17 mouse cellular contexts compared by ENCODE assay signal in the genomic region with DNA sequence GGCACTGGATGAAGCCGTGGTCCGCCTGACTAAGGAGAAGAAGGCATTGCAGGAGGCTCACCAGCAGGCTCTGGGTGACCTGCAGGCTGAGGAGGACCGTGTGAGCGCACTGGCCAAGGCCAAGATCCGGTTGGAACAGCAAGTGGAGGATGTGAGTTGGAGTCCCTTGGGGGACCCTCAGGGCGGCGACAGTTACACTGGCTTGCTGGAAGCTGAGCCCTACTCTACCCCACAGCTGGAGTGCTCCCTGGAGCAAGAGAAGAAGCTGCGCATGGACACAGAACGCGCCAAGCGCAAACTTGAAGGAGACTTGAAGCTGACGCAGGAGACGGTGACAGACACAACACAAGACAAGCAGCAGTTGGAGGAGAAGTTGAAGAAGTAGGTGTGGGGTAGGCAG. TPM values are rescaled to one million over a fixed set of nuclear protein-coding genes. Genes with fewer than 3 reads are reported as not detected.
DNase-seq lines count a peak whose midpoint lies in the region; ATAC-seq and TF ChIP-seq lines count a peak whose summit lies in the region.
"Had no signal": no experiment of that assay in that cellular context is flagged by ENCODE, and none has a peak within 500 bp of the region (broad histone marks: within the 10 kb centered on the region; RNA-seq: fewer than 3 reads in every experiment).

No protein-coding gene starts in this region.

- TF ChIP-seq POLR2A in thymus, adult 2 months (IDR thresholded peaks at IDR 0.05; ENCODE audit: control insufficient read depth, extremely low read depth, insufficient read depth, low read length, poor library complexity), result no peak

- 0 out of 2 replicates have a peak overlapping the region, but pooled peaks have one; percentile 52 for H3K27ac ChIP-seq in heart, embryonic 10.5 days
- H3K27ac ChIP-seq in midbrain, embryonic 10.5 days (replicated peaks), result no peak overlapping the region
- no peak overlapping the region for H3K27ac ChIP-seq in midbrain, embryonic 11.5 days (ENCODE audit: low read depth, low read length)
- H3K27ac ChIP-seq in midbrain, postnatal 0 days (ENCODE audit: low read depth, low read length), result no peak overlapping the region
- no peak overlapping the region for H3K27ac ChIP-seq in thymus, adult 2 months (ENCODE audit: control insufficient read depth, insufficient read depth, low read length)
- H3K27ac ChIP-seq: gastrocnemius, adult 2 months; heart, adult 2 months; limb, embryonic 15.5 days; stomach, postnatal 0 days had no signal

- no peak for ATAC-seq in midbrain, embryonic 11.5 days (ENCODE audit: low FRiP score)
- ATAC-seq in midbrain, postnatal 0 days (ENCODE audit: low FRiP score), result no peak

- H3K4me2 ChIP-seq in midbrain, embryonic 11.5 days, result no peak overlapping the region
- peak overlapping the region; percentile 63; the same call in 1 of the 2 replicates for H3K4me2 ChIP-seq in midbrain, postnatal 0 days (ENCODE audit: low read depth, low read length, poor library complexity, severe bottlenecking)

- peaks cover 84% of the 10 kb centered on the region for H3K27me3 ChIP-seq in heart, embryonic 10.5 days (ENCODE audit: insufficient read depth, poor library complexity, severe bottlenecking)
- peaks cover 91% of the 10 kb centered on the region for H3K27me3 ChIP-seq in midbrain, embryonic 10.5 days (ENCODE audit: low read depth, poor library complexity, severe bottlenecking)
- H3K27me3 ChIP-seq in midbrain, embryonic 11.5 days (ENCODE audit: control insufficient read depth, insufficient read depth, low read length), result peaks cover 57% of the 10 kb centered on the region
- H3K27me3 ChIP-seq in midbrain, postnatal 0 days (ENCODE audit: insufficient read depth, low read length), result 0 out of 2 replicates have a peak, but pooled peaks cover 14% of the 10 kb centered on the region
- no peaks in the 10 kb centered on the region; the same call in 1 of the 2 replicates for H3K27me3 ChIP-seq in thymus, adult 2 months (ENCODE audit: control insufficient read depth, insufficient read depth, low read length)
- H3K27me3 ChIP-seq: CH12.LX had no signal

- H3K4me1 ChIP-seq in heart, embryonic 10.5 days, result peaks cover 64% of the 10 kb centered on the region
- H3K4me1 ChIP-seq in midbrain, embryonic 10.5 days, result peaks cover 48% of the 10 kb centered on the region
- peaks cover 11% of the 10 kb centered on the region for H3K4me1 ChIP-seq in midbrain, embryonic 11.5 days (ENCODE audit: control insufficient read depth, insufficient read depth, low read length)
- no peaks in the 10 kb centered on the region; the same call in 1 of the 2 replicates for H3K4me1 ChIP-seq in midbrain, postnatal 0 days (ENCODE audit: insufficient read depth, low read length)
- H3K4me1 ChIP-seq in thymus, adult 2 months (replicated peaks; ENCODE audit: control insufficient read depth, insufficient read depth, low read length), result peaks cover 5% of the 10 kb centered on the region

- 71% methylated on average over 13 of the region's 13 CpGs for WGBS in heart, embryonic 10.5 days
- 72% methylated on average over 13 of the region's 13 CpGs for WGBS in midbrain, embryonic 10.5 days
- WGBS in midbrain, embryonic 11.5 days, result 62% methylated on average over 13 of the region's 13 CpGs
- WGBS in midbrain, postnatal 0 days, result 78% methylated on average over 13 of the region's 13 CpGs
- WGBS in thymus, adult 2 months, result 95% methylated on average over 13 of the region's 13 CpGs

- no peak for TF ChIP-seq CTCF in midbrain, postnatal 0 days (IDR thresholded peaks at IDR 0.05)
- TF ChIP-seq CTCF in thymus, adult 2 months (IDR thresholded peaks at IDR 0.05; ENCODE audit: borderline replicate concordance, control insufficient read depth, extremely low read depth, insufficient read depth, low read length, poor library complexity), result no peak

- H3K9ac ChIP-seq in midbrain, embryonic 11.5 days (ENCODE audit: low read length), result no peak overlapping the region
- peak overlapping the region; percentile 61 for H3K9ac ChIP-seq in midbrain, postnatal 0 days (replicated peaks; ENCODE audit: low read length, poor library complexity, severe bottlenecking)

- H3K4me3 ChIP-seq in heart, embryonic 10.5 days, result peak overlapping the region; percentile 45
- H3K4me3 ChIP-seq in midbrain, embryonic 10.5 days, result peak overlapping the region; percentile 55
- no peak overlapping the region for H3K4me3 ChIP-seq in midbrain, embryonic 11.5 days (ENCODE audit: low read depth, low read length)
- no peak overlapping the region for H3K4me3 ChIP-seq in midbrain, postnatal 0 days (ENCODE audit: low read depth, low read length)
- H3K4me3 ChIP-seq in thymus, adult 2 months (ENCODE audit: control insufficient read depth, insufficient read depth, low read length), result no peak overlapping the region
- H3K4me3 ChIP-seq: heart, adult 2 months had no signal

- peaks cover 97% of the 10 kb centered on the region for H3K36me3 ChIP-seq in heart, embryonic 10.5 days
- peaks cover 27% of the 10 kb centered on the region for H3K36me3 ChIP-seq in midbrain, embryonic 10.5 days
- no peaks in the 10 kb centered on the region for H3K36me3 ChIP-seq in midbrain, embryonic 11.5 days (ENCODE audit: control insufficient read depth, insufficient read depth, low read length)
- peaks cover 16% of the 10 kb centered on the region for H3K36me3 ChIP-seq in midbrain, postnatal 0 days (ENCODE audit: insufficient read depth, low read length)
- H3K36me3 ChIP-seq in thymus, adult 2 months (ENCODE audit: control insufficient read depth, insufficient read depth, low read length), result peaks cover under 1% of the 10 kb centered on the region; the same call in 1 of the 2 replicates

- H3K9me3 ChIP-seq in heart, embryonic 10.5 days, result no peaks in the 10 kb centered on the region
- no peaks in the 10 kb centered on the region for H3K9me3 ChIP-seq in midbrain, embryonic 10.5 days (replicated peaks)
- no peaks in the 10 kb centered on the region for H3K9me3 ChIP-seq in midbrain, embryonic 11.5 days (ENCODE audit: control insufficient read depth, low read length)
- no peaks in the 10 kb centered on the region for H3K9me3 ChIP-seq in midbrain, postnatal 0 days (ENCODE audit: low read length)
- H3K9me3 ChIP-seq: limb, embryonic 15.5 days had no signal

- peak; percentile 63 for DNase-seq in cerebellum, adult 11-12 months
- DNase-seq in cerebellum, adult 11 months, result no peak
- no peak for DNase-seq in heart, embryonic 10.5 days (ENCODE audit: low spot score)
- no peak for DNase-seq in heart, postnatal 4 days
- DNase-seq in midbrain, embryonic 10.5 days (ENCODE audit: low spot score), result no peak
- no peak for DNase-seq in midbrain, embryonic 11.5 days (ENCODE audit: low spot score, missing footprints)
- DNase-seq in midbrain, postnatal 0 days (ENCODE audit: low spot score), result no peak
- no peak for DNase-seq in thymus, adult 2 months
- DNase-seq: adrenal gland, adult 8-10 months; heart, postnatal 36 days had no signal

RNA-seq across cellular contexts. Expression of a gene that starts 17.5 kb away (rescaled TPM):
- polyA plus RNA-seq in heart, embryonic 10.5 days (2016; fragmentation: Nextera tagmentation; extraction: Ambion mirVana), result 12.4 and 15.7 TPM in 2 replicates
- 10 to 100 TPM; 60.5 to 63.8 TPM for total RNA-seq in heart, postnatal 4 days (2021)
- polyA plus RNA-seq in midbrain, embryonic 10.5 days (2016; fragmentation: Nextera tagmentation; extraction: Ambion mirVana), result 0.53 and 0.60 TPM in 2 replicates
- 0.59 and 0.63 TPM in 2 replicates for polyA plus RNA-seq in midbrain, embryonic 11.5 days (2014; fragmentation: Nextera tagmentation; extraction: Ambion mirVana)
- total RNA-seq in midbrain, postnatal 0 days (2014; rRNA removed), result 0.14 and 0.38 TPM in 2 replicates
- polyA plus RNA-seq in midbrain, postnatal 0 days (2015; fragmentation: Nextera tagmentation; extraction: Ambion mirVana), result 1.5 and 3.4 TPM in 2 replicates
- polyA plus RNA-seq in thymus, adult 2 months (2012; rRNA removed), result 0.09 and 1.0 TPM in 2 replicates
- total RNA-seq: common myeloid progenitor, adult 5-6 weeks; megakaryocyte, adult 5-6 weeks had no signal

RNA-seq across cellular contexts. Expression of a gene that starts 35.9 kb away (rescaled TPM):
- 24.2 and 29.1 TPM in 2 replicates for polyA plus RNA-seq in heart, embryonic 10.5 days (2016; fragmentation: Nextera tagmentation; extraction: Ambion mirVana)
- 10 to 100 TPM; 17.3 to 18.2 TPM for total RNA-seq in heart, postnatal 4 days (2021)
- polyA plus RNA-seq in midbrain, embryonic 10.5 days (2016; fragmentation: Nextera tagmentation; extraction: Ambion mirVana), result 19.6 and 22.1 TPM in 2 replicates
- 14.7 and 17.5 TPM in 2 replicates for polyA plus RNA-seq in midbrain, embryonic 11.5 days (2014; fragmentation: Nextera tagmentation; extraction: Ambion mirVana)
- total RNA-seq in midbrain, postnatal 0 days (2014; rRNA removed), result 9.2 and 12.9 TPM in 2 replicates
- polyA plus RNA-seq in midbrain, postnatal 0 days (2015; fragmentation: Nextera tagmentation; extraction: Ambion mirVana), result 11.6 and 12.1 TPM in 2 replicates
- polyA plus RNA-seq in thymus, adult 2 months (2012; rRNA removed), result 20.6 and 23.2 TPM in 2 replicates

Comparison
In these comparisons a context has a peak if more than half of its experiments do, and no peak if none do; other contexts are left out.
1. H3K4me3 ChIP-seq: peak in heart, embryonic 10.5 days (single experiment) and midbrain, embryonic 10.5 days (single experiment); none in midbrain, embryonic 11.5 days (single experiment), midbrain, postnatal 0 days (single experiment) and thymus, adult 2 months (single experiment).